Mouse (Mus musculus) cerebellum, adult 2 months (tissue): ENCODE measurements around the gene Qtrt2.

ENCODE experiments used
- CTCF ChIP-seq: fragments of 200-500 bp; IDR thresholded peaks from 2 replicates; pipeline ENCODE4 v1.5.1; 2011; ENCODE audit warnings: low read depth, mild to moderate bottlenecking, control low read depth, low read length, moderate library complexity, borderline replicate concordance; ENCODE audit not compliant: insufficient read depth
- POLR2A ChIP-seq: fragments of 200-500 bp; IDR thresholded peaks from 2 replicates; pipeline ENCODE4 v1.6.1; 2011; ENCODE audit warnings: low read length, control low read depth, borderline replicate concordance; ENCODE audit not compliant: insufficient read depth

- no peak for TF ChIP-seq CTCF
- no peak for TF ChIP-seq POLR2A
Observed at GRCm38 (mm10) chr16:43971189-43971588, 44.6 kb upstream of the Qtrt2 start.
